Mouse (Mus musculus): Measurements from ENCODE around the gene Cd80. TPM values are rescaled to one million over a fixed set of nuclear protein-coding genes. Genes with fewer than 3 reads are reported as not detected.

The Cd80 gene
- total and polyA plus RNA-seq, 3 experiments = 0.04 to 0.38 TPM; not detected in 1

- DNase-seq (ENCODE audit: low read depth, low spot score) = peak; percentile 92
- peaks cover 0 to 21% of the 10 kb centered on the region in 2 experiments; a peak in 2 of 4 replicates for H3K36me3 ChIP-seq (ENCODE audit: control insufficient read depth in 1 of 2, insufficient read depth in 2 of 2, low read length in 2 of 2)
- H3K79me2 ChIP-seq (ENCODE audit: control insufficient read depth, insufficient read depth, low read length, poor library complexity) = peaks cover 13% of the 10 kb centered on the region
- H3K9me3 ChIP-seq (replicated peaks; ENCODE audit: insufficient read depth, low read length) = no peaks in the 10 kb centered on the region
- peak within 1 kb of the TSS; percentile 84 to 89 for H3K4me3 ChIP-seq (ENCODE audit: control insufficient read depth in 1 of 2, insufficient read depth in 1 of 2, low read depth in 2 of 2, low read length in 2 of 2)
- H3K9ac ChIP-seq (ENCODE audit: control insufficient read depth, low read depth, low read length, poor library complexity, severe bottlenecking) = peak within 1 kb of the TSS; percentile 96
- H3K27me3 ChIP-seq (ENCODE audit: control insufficient read depth in 1 of 2, insufficient read depth in 2 of 2, low read length in 2 of 2) = no peaks in the 10 kb centered on the region
- H3K27ac ChIP-seq (ENCODE audit: control insufficient read depth, low read depth, low read length) = peak within 1 kb of the TSS; percentile 85
- peaks cover 3 to 23% of the 10 kb centered on the region in 2 experiments for H3K4me1 ChIP-seq (ENCODE audit: control insufficient read depth in 1 of 2, insufficient read depth in 2 of 2, low read length in 2 of 2)
- peak; percentile 73 for TF ChIP-seq MXI1 (IDR thresholded peaks at IDR 0.05; ENCODE audit: low read depth, low read length)
- peak; percentile 76 for TF ChIP-seq MYC (IDR thresholded peaks at IDR 0.05; ENCODE audit: low read depth, low read length)
- TF ChIP-seq ZNF384 (IDR thresholded peaks at IDR 0.05; ENCODE audit: low read depth, low read length) = no peak
- 0 out of 2 replicates have a peak, but pooled peaks have one; percentile 10 for TF ChIP-seq MAZ (IDR thresholded peaks at IDR 0.05; ENCODE audit: low read depth, low read length)
- TF ChIP-seq SMC3 (IDR thresholded peaks at IDR 0.05; ENCODE audit: low read depth, low read length) = no peak
- no peak for TF ChIP-seq MAFK (IDR thresholded peaks at IDR 0.05; ENCODE audit: borderline replicate concordance, low read depth, low read length)
- no peak for TF ChIP-seq POLR2AphosphoS5 (IDR thresholded peaks at IDR 0.05; ENCODE audit: borderline replicate concordance, low read depth, low read length)
- peak; percentile 71 for TF ChIP-seq MAX (IDR thresholded peaks at IDR 0.05; ENCODE audit: low read length)
- TF ChIP-seq MYB (IDR thresholded peaks at IDR 0.05; ENCODE audit: low read depth, low read length) = no peak
- peak; percentile 95 for TF ChIP-seq POLR2AphosphoS2 (IDR thresholded peaks at IDR 0.05; ENCODE audit: low read length)
- TF ChIP-seq SIN3A (IDR thresholded peaks at IDR 0.05; ENCODE audit: low read length) = peak; percentile 36; the same call in 1 of the 2 replicates
- TF ChIP-seq NELFE (IDR thresholded peaks at IDR 0.05; ENCODE audit: low read depth, low read length) = peak; percentile 97
- TF ChIP-seq RAD21 (IDR thresholded peaks at IDR 0.05; ENCODE audit: low read depth, low read length) = no peak
- TF ChIP-seq ELF1 (IDR thresholded peaks at IDR 0.05; ENCODE audit: low read depth, low read length) = peak; percentile 81
- TF ChIP-seq TBP (IDR thresholded peaks at IDR 0.05; ENCODE audit: low read depth, low read length) = peak; percentile 47; the same call in 1 of the 2 replicates
- no peak for TF ChIP-seq ZC3H11A (IDR thresholded peaks at IDR 0.05; ENCODE audit: low read depth, low read length)
- no peak for TF ChIP-seq MEF2A (IDR thresholded peaks at IDR 0.05; ENCODE audit: extremely low read depth, insufficient replicate concordance, low read depth, low read length, poor library complexity, severe bottlenecking)
- no peak for TF ChIP-seq CTCF (IDR thresholded peaks at IDR 0.05 in 2 of 3, conservative IDR thresholded peaks at IDR 0.05 in 1 of 3; ENCODE audit: control insufficient read depth in 1 of 3, insufficient read depth in 1 of 3, low read depth in 2 of 3, low read length in 3 of 3, poor library complexity in 1 of 3, severe bottlenecking in 1 of 3)
- TF ChIP-seq HCFC1 (IDR thresholded peaks at IDR 0.05; ENCODE audit: low read depth, low read length) = peak; percentile 80
- TF ChIP-seq USF2 (IDR thresholded peaks at IDR 0.05; ENCODE audit: borderline replicate concordance in 1 of 2, insufficient read depth in 1 of 2, low read depth in 1 of 2, low read length in 2 of 2) = no peak
- TF ChIP-seq TAL1 (IDR thresholded peaks at IDR 0.05; ENCODE audit: low read length) = no peak
- no peak for TF ChIP-seq ZKSCAN1 (IDR thresholded peaks at IDR 0.05; ENCODE audit: low read depth, low read length)
- peak; percentile 87 for TF ChIP-seq ZMIZ1 (IDR thresholded peaks at IDR 0.05; ENCODE audit: low read depth, low read length)
- no peak for TF ChIP-seq JUND (IDR thresholded peaks at IDR 0.05; ENCODE audit: low read depth, low read length)
- peak; percentile 68 for TF ChIP-seq TCF12 (IDR thresholded peaks at IDR 0.05; ENCODE audit: low read depth, low read length)
- no peak for TF ChIP-seq GATA1 (IDR thresholded peaks at IDR 0.05; ENCODE audit: low read depth, low read length)
- no peak for TF ChIP-seq GABPA (IDR thresholded peaks at IDR 0.05; ENCODE audit: low read depth, low read length)
- no peak; the same call in 1 of the 2 replicates for TF ChIP-seq E2F4 (IDR thresholded peaks at IDR 0.05; ENCODE audit: borderline replicate concordance, low read depth, low read length)
- no peak for TF ChIP-seq BHLHE40 (IDR thresholded peaks at IDR 0.05; ENCODE audit: borderline replicate concordance, low read depth, low read length)
- TF ChIP-seq USF1 (IDR thresholded peaks at IDR 0.05; ENCODE audit: low read depth, low read length) = no peak
- TF ChIP-seq KAT2A (conservative IDR thresholded peaks at IDR 0.05; ENCODE audit: low read depth, low read length) = no peak; the same call in 1 of the 2 replicates
- peak; percentile 93 to 98 for TF ChIP-seq POLR2A (IDR thresholded peaks at IDR 0.05; ENCODE audit: control insufficient read depth in 1 of 2, insufficient read depth in 1 of 2, low read depth in 1 of 2, low read length in 2 of 2, poor library complexity in 1 of 2)
- peak; percentile 56 for TF ChIP-seq NRF1 (IDR thresholded peaks at IDR 0.05; ENCODE audit: insufficient read depth, low read depth, low read length, poor library complexity, severe bottlenecking)
- TF ChIP-seq CHD2 (IDR thresholded peaks at IDR 0.05; ENCODE audit: low read length) = no peak
- no peak for TF ChIP-seq EP300 (IDR thresholded peaks at IDR 0.05; ENCODE audit: low read depth in 1 of 2, low read length in 2 of 2)
- no peak; the same call in 1 of the 2 replicates for TF ChIP-seq CHD1 (IDR thresholded peaks at IDR 0.05; ENCODE audit: low read depth, low read length)
Measured at GRCm38 (mm10) chr16:38452442-38453202, 2.7 kb upstream of the Cd80 start, which contains the start of gene Adprh. TSS of gene Adprh (minus strand) at chr16:38452703.
